Mouse (Mus musculus) lung, postnatal 4 days (tissue): ENCODE measurements around the gene Olfr1105.

Experiments used
- DNase-seq, 2 experiments: peaks; one replicate each; pipeline ENCODE4 v3.0.0; 2021

Gene Olfr1105

DNA sequence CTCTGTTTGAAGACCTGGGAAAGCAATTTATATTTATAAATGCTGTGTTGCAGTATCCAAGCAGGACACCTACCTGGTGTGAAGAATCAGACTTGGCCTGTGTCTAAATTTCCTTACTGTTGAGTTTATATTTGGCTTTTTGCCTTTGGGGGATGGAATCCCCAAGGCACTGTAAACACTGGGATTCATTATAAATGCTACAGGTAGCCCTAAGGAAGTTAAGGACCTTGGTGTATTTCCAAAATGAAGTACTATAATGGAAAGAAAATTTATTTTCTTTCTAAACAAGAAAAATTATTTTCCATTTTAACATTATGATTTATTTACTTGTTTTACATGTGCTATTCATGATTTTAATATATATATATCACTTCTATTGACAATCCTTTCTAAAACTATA, at the start of gene Olfr1105:
Gene Olfr1105 (minus strand): TSS at position 101 of the 400 bp plus-strand sequence.
- DNase-seq = no peak

DNA sequence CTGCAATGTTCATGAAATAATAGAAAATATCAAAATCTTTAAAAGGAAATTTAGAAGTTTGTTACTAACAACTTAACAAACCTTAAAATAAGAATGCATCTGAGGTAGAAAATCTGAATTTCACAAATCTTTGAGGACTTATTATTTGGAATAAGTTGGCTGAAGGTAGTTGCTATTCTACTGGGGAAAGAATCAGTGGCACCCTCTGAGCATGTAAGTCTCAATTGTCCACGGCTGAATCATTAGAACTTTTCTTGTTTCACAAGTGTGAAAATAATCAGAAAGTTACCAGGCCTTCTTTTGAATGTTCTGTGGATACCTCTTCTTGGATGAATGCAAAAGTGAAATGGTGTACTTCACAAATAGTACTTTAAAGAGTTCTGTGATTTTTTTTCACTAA, 39.4 kb upstream of the Olfr1105 start, which contains the start of gene Olfr1107:
Gene Olfr1107 (minus strand): TSS at position 101 of the 400 bp plus-strand sequence.
- no peak for DNase-seq

DNA sequence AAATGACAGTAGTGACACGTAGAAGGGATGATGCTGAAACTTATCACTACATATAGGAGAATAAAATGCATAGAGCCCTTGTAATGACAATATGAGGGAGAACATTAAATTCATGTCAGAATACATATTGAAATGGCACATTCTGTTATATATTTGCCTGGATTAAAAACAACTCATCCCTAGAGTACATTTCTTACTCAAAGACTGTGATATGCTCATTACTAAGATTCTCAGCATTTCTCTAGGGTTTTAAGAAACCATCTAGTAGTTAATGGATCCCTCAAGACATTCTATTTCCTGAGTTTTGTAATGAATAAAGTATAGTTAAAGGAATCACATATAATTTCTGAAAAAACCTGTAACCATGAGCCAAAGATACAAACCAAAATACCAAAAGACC, 15.8 kb upstream of the Olfr1105 start, which contains the start of gene Olfr1106:
Gene Olfr1106 (minus strand): TSS at position 101 of the 400 bp plus-strand sequence.
- no peak for DNase-seq

DNA sequence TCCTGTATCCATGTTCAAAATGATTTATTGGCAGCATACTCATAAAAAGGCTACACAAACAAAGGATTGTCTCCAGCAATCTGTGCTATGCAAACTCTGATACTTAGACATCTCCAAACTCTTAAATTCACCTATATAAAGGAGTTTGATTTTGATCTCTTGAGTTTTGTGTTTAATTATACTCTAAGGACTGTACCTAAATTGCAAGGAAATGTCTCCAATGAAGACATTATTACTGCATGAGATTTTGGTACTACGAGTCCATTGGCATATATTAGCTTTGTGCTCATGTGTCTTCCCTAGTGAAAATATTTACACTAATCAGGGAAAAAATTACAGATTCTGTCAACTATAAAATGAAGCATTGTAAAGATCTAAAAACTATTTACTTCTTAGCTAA, 9.4 kb downstream of the Olfr1105 start, which contains the start of gene Olfr1104:
Gene Olfr1104 (minus strand): TSS at position 101 of the 400 bp plus-strand sequence.
- DNase-seq = no peak

DNA sequence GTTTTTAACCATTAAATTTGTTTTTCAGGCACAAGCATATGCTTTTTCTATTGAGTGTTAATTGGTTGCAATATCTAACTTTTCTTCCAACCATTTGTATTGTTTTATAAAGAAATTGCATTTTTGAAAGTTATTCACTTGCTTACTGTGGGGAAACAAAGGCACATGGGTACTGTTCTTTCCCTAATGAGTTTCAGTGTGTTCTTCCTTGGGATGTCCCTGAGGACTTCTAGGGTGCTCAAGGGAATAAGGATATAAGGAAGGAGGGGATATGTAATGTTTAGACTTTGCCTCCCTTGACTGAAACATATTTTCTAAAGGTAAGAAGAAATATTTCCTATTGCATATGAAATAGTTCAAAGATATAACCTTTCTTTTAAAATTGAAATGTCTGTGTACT, 38.2 kb downstream of the Olfr1105 start, which contains the start of gene Olfr1102:
Gene Olfr1102 (plus strand): TSS at position 301 of the 400 bp plus-strand sequence.
- DNase-seq = no peak

DNA sequence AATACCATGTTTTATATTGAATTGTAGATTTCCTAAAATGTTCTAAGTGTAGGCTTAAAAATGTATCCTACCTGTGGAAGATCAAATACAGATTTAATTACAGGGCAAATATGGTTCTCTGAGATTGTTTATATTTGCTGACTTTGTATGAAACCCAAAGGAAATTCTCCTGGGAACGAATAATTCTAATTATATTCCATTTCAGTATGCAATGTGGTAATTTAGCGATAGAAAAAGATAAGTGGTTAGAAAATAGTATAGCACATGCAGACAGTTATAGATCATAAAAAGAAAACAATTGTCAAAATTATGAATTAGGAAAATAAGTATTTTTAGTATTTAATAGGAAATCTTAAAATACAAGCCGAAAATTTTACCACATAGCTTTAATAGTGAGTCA, 45.2 kb downstream of the Olfr1105 start, which contains the start of gene Olfr1101:
Gene Olfr1101 (minus strand): TSS at position 101 of the 400 bp plus-strand sequence.
- DNase-seq = no peak
